In the genomic region with DNA sequence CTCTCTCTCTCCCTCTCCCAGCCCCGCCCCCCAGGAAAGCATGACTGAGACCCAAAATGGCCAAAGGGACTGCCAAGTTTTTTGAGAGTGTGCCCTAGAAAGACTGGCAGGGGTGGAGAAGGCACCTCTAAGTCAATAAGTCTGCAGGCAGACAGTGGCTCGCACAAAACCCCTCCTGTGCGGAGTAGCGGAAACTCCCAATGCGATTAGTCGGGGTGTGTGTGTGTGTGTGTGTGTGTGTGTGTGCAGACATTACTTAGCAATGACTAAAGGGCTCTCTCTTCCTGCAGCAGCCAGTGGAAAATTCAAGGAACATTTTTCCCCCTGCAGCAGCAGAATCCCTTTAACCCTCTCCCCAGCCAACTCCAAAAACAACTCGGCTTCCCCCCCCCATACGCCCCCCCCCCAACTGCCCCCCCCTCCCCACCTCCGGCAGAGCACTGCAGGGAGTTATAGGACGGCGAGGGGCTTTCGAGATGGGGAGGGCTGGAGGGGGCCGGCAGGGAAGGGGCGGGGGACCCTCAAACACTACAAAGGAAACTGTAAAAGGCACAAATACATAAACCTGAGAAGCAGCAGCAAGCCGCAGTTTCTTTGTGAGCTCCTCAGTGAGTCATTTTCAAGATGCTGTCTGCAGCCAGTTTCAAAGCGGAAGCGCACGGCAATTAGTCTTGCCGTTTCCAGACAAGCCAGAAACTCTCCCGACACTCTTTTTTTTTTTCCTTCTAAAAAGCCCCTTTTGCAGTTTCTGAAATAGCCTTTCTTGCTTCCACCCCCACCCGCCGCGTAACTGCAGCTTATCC, we compare ENCODE assay signal across 8 mouse cellular contexts. TPM values are rescaled to one million over a fixed set of nuclear protein-coding genes. Genes with fewer than 3 reads are reported as not detected.
A peak's percentile ranks its signal among the peaks of the same experiment; 100 is the strongest.
DNase-seq lines count a peak whose midpoint lies in the region; ATAC-seq and TF ChIP-seq lines count a peak whose summit lies in the region.

No protein-coding gene starts in this region.

- H3K4me2 ChIP-seq in heart, embryonic 13.5 days, result peak overlapping the region; percentile 96
- H3K4me2 ChIP-seq in kidney, embryonic 16.5 days (replicated peaks; ENCODE audit: low read depth, low read length), result peak overlapping the region; percentile 80
- H3K4me2 ChIP-seq in lung, embryonic 16.5 days (ENCODE audit: low read depth, low read length), result peak overlapping the region; percentile 75

- no peak for TF ChIP-seq POLR2A in olfactory bulb, adult 2 months (IDR thresholded peaks at IDR 0.05; ENCODE audit: insufficient read depth, low read depth, low read length)

- peaks cover 8% of the 10 kb centered on the region; the same call in 1 of the 2 replicates for H3K27me3 ChIP-seq in embryonic facial prominence, embryonic 10.5 days (replicated peaks; ENCODE audit: low read depth, poor library complexity, severe bottlenecking)
- peaks cover 8% of the 10 kb centered on the region; the same call in 1 of the 2 replicates for H3K27me3 ChIP-seq in heart, embryonic 13.5 days (replicated peaks)
- no peaks in the 10 kb centered on the region for H3K27me3 ChIP-seq in kidney, embryonic 16.5 days (ENCODE audit: insufficient read depth, low read length)
- no peaks in the 10 kb centered on the region for H3K27me3 ChIP-seq in lung, embryonic 16.5 days (ENCODE audit: control insufficient read depth, insufficient read depth, low read depth, low read length)

- 0 out of 2 replicates have a peak, but pooled peaks cover 3% of the 10 kb centered on the region for H3K36me3 ChIP-seq in embryonic facial prominence, embryonic 10.5 days (replicated peaks)
- H3K36me3 ChIP-seq in heart, embryonic 13.5 days, result no peaks in the 10 kb centered on the region
- no peaks in the 10 kb centered on the region for H3K36me3 ChIP-seq in kidney, embryonic 16.5 days (ENCODE audit: insufficient read depth, low read length)
- H3K36me3 ChIP-seq in lung, embryonic 16.5 days (ENCODE audit: control insufficient read depth, insufficient read depth, low read length), result no peaks in the 10 kb centered on the region

- WGBS in embryonic facial prominence, embryonic 10.5 days, result 1% methylated on average over 22 of the region's 23 CpGs
- 1% methylated on average over 22 of the region's 23 CpGs for WGBS in heart, embryonic 13.5 days
- under 1% methylated on average over 20 of the region's 23 CpGs for whole genome bisulfite sequencing in kidney, embryonic 16.5 days
- WGBS in lung, embryonic 16.5 days, result under 1% methylated on average over 20 of the region's 23 CpGs
- WGBS in olfactory bulb, adult 2 months, result under 1% methylated on average over 23 of the region's 23 CpGs

- peak overlapping the region; percentile 96 for H3K27ac ChIP-seq in embryonic facial prominence, embryonic 10.5 days (replicated peaks)
- H3K27ac ChIP-seq in heart, embryonic 13.5 days (replicated peaks), result peak overlapping the region; percentile 97
- peak overlapping the region; percentile 93 for H3K27ac ChIP-seq in kidney, embryonic 16.5 days (ENCODE audit: low read length)
- peak overlapping the region; percentile 95 for H3K27ac ChIP-seq in lung, embryonic 16.5 days (ENCODE audit: low read length)
- no peak overlapping the region for H3K27ac ChIP-seq in olfactory bulb, adult 2 months (ENCODE audit: insufficient read depth, low read depth, low read length)

- DNase-seq in urinary bladder, postnatal 14 days (ENCODE audit: low spot score), result peak; percentile 65
- DNase-seq in urinary bladder, postnatal 10 days (ENCODE audit: low spot score), result no peak
- DNase-seq in embryonic facial prominence, embryonic 10.5 days (ENCODE audit: low spot score), result peak; percentile 74
- no peak for DNase-seq in frontal cortex, postnatal 25 days (ENCODE audit: low spot score in 2 of 2)

- H3K4me3 ChIP-seq in embryonic facial prominence, embryonic 10.5 days, result peak overlapping the region; percentile 88
- peak overlapping the region; percentile 84 for H3K4me3 ChIP-seq in heart, embryonic 13.5 days
- H3K4me3 ChIP-seq in kidney, embryonic 16.5 days (ENCODE audit: low read length), result peak overlapping the region; percentile 77
- H3K4me3 ChIP-seq in lung, embryonic 16.5 days (ENCODE audit: low read length), result peak overlapping the region; percentile 64
- peak overlapping the region; percentile 83 for H3K4me3 ChIP-seq in olfactory bulb, adult 2 months (ENCODE audit: insufficient read depth, low read depth, low read length)

- TF ChIP-seq CTCF in olfactory bulb, adult 2 months (IDR thresholded peaks at IDR 0.05; ENCODE audit: insufficient read depth, low read depth, low read length), result no peak

- ATAC-seq in heart, embryonic 13.5 days (ENCODE audit: extremely low read depth, insufficient number of reproducible peaks, low FRiP score, low TSS enrichment), result 0 out of 2 replicates have a peak, but pooled peaks have one; percentile 24
- peak; percentile 16 for ATAC-seq in kidney, embryonic 16.5 days (ENCODE audit: low FRiP score, low TSS enrichment)
- ATAC-seq in lung, embryonic 16.5 days (ENCODE audit: low read depth), result peak; percentile 64

- peaks cover 53% of the 10 kb centered on the region for H3K4me1 ChIP-seq in embryonic facial prominence, embryonic 10.5 days
- peaks cover 30% of the 10 kb centered on the region for H3K4me1 ChIP-seq in heart, embryonic 13.5 days
- H3K4me1 ChIP-seq in kidney, embryonic 16.5 days (ENCODE audit: insufficient read depth, low read length), result peaks cover 28% of the 10 kb centered on the region
- H3K4me1 ChIP-seq in lung, embryonic 16.5 days (replicated peaks; ENCODE audit: control insufficient read depth, insufficient read depth, low read length), result peaks cover 5% of the 10 kb centered on the region; the same call in 1 of the 2 replicates
- H3K4me1 ChIP-seq in olfactory bulb, adult 2 months (ENCODE audit: control insufficient read depth, insufficient read depth, low read length), result peaks cover 7% of the 10 kb centered on the region

- peak overlapping the region; percentile 92 for H3K9ac ChIP-seq in heart, embryonic 13.5 days
- H3K9ac ChIP-seq in kidney, embryonic 16.5 days (replicated peaks; ENCODE audit: low read length), result peak overlapping the region; percentile 89
- peak overlapping the region; percentile 93 for H3K9ac ChIP-seq in lung, embryonic 16.5 days (ENCODE audit: low read length)

- H3K9me3 ChIP-seq in embryonic facial prominence, embryonic 10.5 days, result no peaks in the 10 kb centered on the region
- H3K9me3 ChIP-seq in heart, embryonic 13.5 days, result no peaks in the 10 kb centered on the region
- H3K9me3 ChIP-seq in kidney, embryonic 16.5 days (ENCODE audit: low read length), result no peaks in the 10 kb centered on the region
- H3K9me3 ChIP-seq in lung, embryonic 16.5 days (ENCODE audit: control insufficient read depth, low read length), result no peaks in the 10 kb centered on the region

RNA-seq across cellular contexts. Expression of gene Elk3, which starts 1.6 kb away (rescaled TPM):
- polyA plus RNA-seq in embryonic facial prominence, embryonic 10.5 days (2016; fragmentation: Nextera tagmentation; extraction: Ambion mirVana), result 25.3 and 30.6 TPM in 2 replicates
- polyA plus RNA-seq in heart, embryonic 13.5 days (2015; fragmentation: Nextera tagmentation; extraction: Ambion mirVana), result 34.5 and 38.3 TPM in 2 replicates
- 41.3 and 45.6 TPM in 2 replicates for polyA plus RNA-seq in kidney, embryonic 16.5 days (2015; fragmentation: Nextera tagmentation; extraction: Ambion mirVana)
- polyA plus RNA-seq in lung, embryonic 16.5 days (2015; fragmentation: Nextera tagmentation; extraction: Ambion mirVana), result 44.9 and 48.0 TPM in 2 replicates
- polyA plus RNA-seq in olfactory bulb, adult 2 months (2012; ENCODE audit: insufficient read depth, insufficient read length, low replicate concordance, missing spikeins), result not detected in 2 replicates

Comparison
In these comparisons a context has a peak if more than half of its experiments do, and no peak if none do; other contexts are left out.
1. DNase-seq: peak in urinary bladder, postnatal 14 days (single experiment) and embryonic facial prominence, embryonic 10.5 days (single experiment); none in urinary bladder, postnatal 10 days (single experiment) and frontal cortex, postnatal 25 days (0 of 2).
2. Peak in every context shown above with its lines, with median percentiles within 50 percentile points of each other: H3K4me3 ChIP-seq, ATAC-seq, H3K4me2 ChIP-seq and H3K9ac ChIP-seq.